Mouse (Mus musculus) myocyte (in vitro differentiated cells): ENCODE results near the gene Ago3. TPM values are rescaled to one million over a fixed set of nuclear protein-coding genes. Genes with fewer than 3 reads are reported as not detected.

Source experiments
- H3K27me3 ChIP-seq: one replicate; pipeline ENCODE4 v1.6.1; 2011; ENCODE audit not compliant: control insufficient read depth, insufficient read depth, insufficient read length
- H3K36me3 ChIP-seq: one replicate; pipeline ENCODE4 v1.6.1; 2011; ENCODE audit not compliant: control insufficient read depth, insufficient read depth
- H3K4me2 ChIP-seq: one replicate; pipeline ENCODE4 v1.6.1; 2011; ENCODE audit warnings: low read depth, control low read depth
- H3K4me3 ChIP-seq: one replicate; pipeline ENCODE4 v1.5.1; 2011; ENCODE audit warnings: mild to moderate bottlenecking, control low read depth, moderate library complexity
- H3K79me2 ChIP-seq: one replicate; pipeline ENCODE4 v1.6.1; 2011; ENCODE audit not compliant: control insufficient read depth, insufficient read depth
- H3ac ChIP-seq: one replicate; pipeline ENCODE4 v1.6.1; 2011; ENCODE audit not compliant: control insufficient read depth, insufficient read length
- CEBPB ChIP-seq: IDR thresholded peaks from 2 replicates; pipeline ENCODE4 v1.6.1; 2011; ENCODE audit warnings: mild to moderate bottlenecking, moderate library complexity; ENCODE audit not compliant: poor library complexity, insufficient read depth, severe bottlenecking
- E2F4 ChIP-seq: IDR thresholded peaks from one replicate; pipeline ENCODE4 v1.6.1; 2011; ENCODE audit warnings: mild to moderate bottlenecking, control low read depth, moderate library complexity; ENCODE audit not compliant: insufficient read depth
- MAX ChIP-seq: IDR thresholded peaks from one replicate; pipeline ENCODE4 v1.6.1; 2011; ENCODE audit warnings: low read depth, mild to moderate bottlenecking, control low read depth
- MYOD1 ChIP-seq, 3 experiments: IDR thresholded peaks; one replicate each; pipeline ENCODE4 v1.6.1; 2011; ENCODE audit warnings: control low read depth in 2 of 3, low read depth in 2 of 3, mild to moderate bottlenecking in 2 of 3, moderate library complexity in 1 of 3; ENCODE audit not compliant: insufficient read length in 2 of 3, control insufficient read depth in 1 of 3
- MYOG ChIP-seq, 3 experiments: IDR thresholded peaks; one replicate each; pipeline ENCODE4 v1.6.1; 2011; ENCODE audit warnings: control low read depth in 2 of 3, low read depth in 2 of 3, mild to moderate bottlenecking in 2 of 3; ENCODE audit not compliant: insufficient read length in 2 of 3, control insufficient read depth in 1 of 3, insufficient read depth in 1 of 3
- POLR2A ChIP-seq: IDR thresholded peaks from one replicate; pipeline ENCODE4 v1.6.1; 2011; ENCODE audit warnings: low read depth, mild to moderate bottlenecking, control low read depth, moderate library complexity; ENCODE audit not compliant: insufficient read length
- POLR2AphosphoS2 ChIP-seq: IDR thresholded peaks from one replicate; pipeline ENCODE4 v1.6.1; 2011; ENCODE audit warnings: low read depth, control low read depth; ENCODE audit not compliant: insufficient read length
- REST ChIP-seq: IDR thresholded peaks from one replicate; pipeline ENCODE4 v1.6.1; 2011; ENCODE audit warnings: mild to moderate bottlenecking, control low read depth, moderate library complexity; ENCODE audit not compliant: insufficient read depth, insufficient read length
- SRF ChIP-seq: IDR thresholded peaks from one replicate; pipeline ENCODE4 v1.6.1; 2011; ENCODE audit warnings: low read depth; ENCODE audit not compliant: control insufficient read depth, insufficient read length
- TCF12 ChIP-seq: IDR thresholded peaks from one replicate; pipeline ENCODE4 v1.6.1; 2011; ENCODE audit warnings: mild to moderate bottlenecking, control low read depth; ENCODE audit not compliant: poor library complexity, insufficient read depth, severe bottlenecking
- TCF3 ChIP-seq: IDR thresholded peaks from one replicate; pipeline ENCODE4 v1.6.1; 2011; ENCODE audit warnings: low read depth, control low read depth; ENCODE audit not compliant: insufficient read length
- USF1 ChIP-seq: IDR thresholded peaks from one replicate; pipeline ENCODE4 v1.6.1; 2011; ENCODE audit warnings: low read depth, mild to moderate bottlenecking, control low read depth, moderate library complexity
- polyA plus RNA-seq: library from polyadenylated mRNA; unstranded; fragments of >200 nt; fragmentation: generic; extraction: Trizol; gene quantifications from one replicate; pipeline ENCODE4 v1.2.1, GENCODE M21; 2012; ENCODE audit warnings: missing spikeins

The Ago3 gene
- polyA plus RNA-seq, 1 experiment: 4.5 TPM

DNA sequence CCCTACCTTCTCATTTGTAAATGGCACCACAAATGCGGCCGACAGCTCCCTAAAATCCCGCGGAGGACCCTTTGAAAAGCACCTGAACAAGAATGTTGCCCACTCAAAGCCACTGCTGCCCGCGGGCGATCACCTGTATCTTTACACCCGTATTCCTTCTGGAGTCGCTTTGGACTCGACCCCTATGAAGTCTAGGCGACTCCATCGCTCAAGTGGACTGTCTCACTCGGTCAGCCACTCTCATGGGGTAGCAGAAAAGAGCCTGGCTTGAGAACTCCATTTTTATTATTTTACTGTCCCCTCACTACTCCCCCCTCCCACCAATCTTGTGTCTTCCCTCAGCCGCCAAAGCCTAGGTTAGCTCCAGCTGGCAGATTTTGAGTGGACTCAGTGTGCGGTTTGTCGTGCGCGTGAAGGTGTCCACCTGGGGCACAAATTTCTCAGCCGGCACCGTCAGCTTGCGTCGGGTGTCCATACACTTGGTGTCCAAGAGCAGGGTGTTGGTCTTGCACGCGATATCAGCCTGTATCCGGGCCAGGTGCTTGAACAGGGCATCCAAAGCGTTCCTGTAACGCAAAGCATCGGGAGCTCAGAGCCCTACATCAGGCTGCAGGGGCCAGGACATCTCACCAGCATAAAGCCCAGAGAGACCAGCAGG lies 107.4 kb downstream of the Ago3 start:
- TF ChIP-seq TCF3 (no peak), MYOG (IDR thresholded peaks at IDR 0.05; ENCODE audit: control insufficient read depth in 1 of 3, insufficient read depth in 1 of 3, insufficient read length in 2 of 3, low read depth in 2 of 3) (no peak), E2F4 (no peak), CEBPB (no peak), MYOD1 (IDR thresholded peaks at IDR 0.05; ENCODE audit: control insufficient read depth in 1 of 3, insufficient read length in 2 of 3, low read depth in 2 of 3) (no peak)
- H3K36me3 ChIP-seq: no peaks in the 10 kb centered on the region
- H3K79me2 ChIP-seq: peaks cover 14% of the 10 kb centered on the region
- H3K4me2 ChIP-seq: no peak overlapping the region
- H3K27me3 ChIP-seq: no peaks in the 10 kb centered on the region
- H3ac ChIP-seq: peak overlapping the region; percentile 79
- peak overlapping the region; percentile 70 for H3K4me3 ChIP-seq

DNA sequence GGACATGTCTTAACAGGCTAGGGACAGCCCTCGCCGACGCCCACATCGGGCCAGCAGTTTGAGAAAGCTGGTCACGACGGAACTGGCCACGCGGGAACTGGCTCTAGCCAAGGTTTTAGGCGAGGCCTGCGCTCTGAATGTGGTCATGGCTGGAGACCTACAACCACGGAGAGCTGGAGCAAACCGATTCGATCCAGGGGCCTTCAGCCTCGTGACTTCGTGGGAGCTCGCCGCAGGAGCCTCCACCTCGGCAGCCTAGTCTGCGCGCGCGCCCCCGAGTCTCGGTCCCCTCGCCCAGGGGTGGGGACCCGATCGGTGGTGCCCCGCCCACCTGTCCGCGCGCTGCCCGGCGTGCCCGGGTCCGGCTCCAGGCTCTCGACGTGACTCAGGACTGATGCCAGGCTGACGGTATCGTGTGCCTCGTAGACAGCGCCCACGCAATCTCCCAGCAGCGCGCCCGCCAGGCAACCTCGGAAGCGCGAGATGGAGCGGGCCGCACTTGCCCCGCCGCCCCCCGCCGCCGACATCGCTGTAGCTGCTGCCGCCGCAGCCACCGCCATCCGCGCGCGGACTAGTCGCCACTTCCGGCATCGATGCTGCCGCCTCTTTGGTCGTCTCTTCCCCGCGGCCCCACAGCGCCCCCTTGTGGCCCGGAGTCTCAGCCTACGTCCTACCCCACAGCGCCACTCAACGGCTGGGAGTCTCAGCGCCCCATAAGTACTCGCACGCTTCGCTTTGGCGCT lies 108.1 kb downstream of the Ago3 start, which contains the start of gene Adprhl2:
Gene Adprhl2 (minus strand): TSS at position 593 of the 743 bp plus-strand sequence.
- Histone ChIP-seq H3K27me3 (no peaks in the 10 kb centered on the region), H3K79me2 (peaks cover 14% of the 10 kb centered on the region), H3K36me3 (no peaks in the 10 kb centered on the region), H3K4me3 (peak within 1 kb of the TSS; percentile 70), H3ac (peak within 1 kb of the TSS; percentile 79), H3K4me2 (peak within 1 kb of the TSS; percentile 91)
- TF ChIP-seq POLR2AphosphoS2 (peak; percentile 94), TCF12 (no peak), TCF3 (no peak), USF1 (no peak), E2F4 (peak; percentile 41), POLR2A (peak; percentile 92), MAX (no peak), MYOD1 (IDR thresholded peaks at IDR 0.05; ENCODE audit: control insufficient read depth in 1 of 3, insufficient read length in 2 of 3, low read depth in 2 of 3) (peak in 1 of 3 experiments; percentile 30), CEBPB (no peak), REST (peak; percentile 33), SRF (peak; percentile 65), MYOG (IDR thresholded peaks at IDR 0.05; ENCODE audit: control insufficient read depth in 1 of 3, insufficient read depth in 1 of 3, insufficient read length in 2 of 3, low read depth in 2 of 3) (peak in 2 of 3 experiments; percentile 28 to 54)

DNA sequence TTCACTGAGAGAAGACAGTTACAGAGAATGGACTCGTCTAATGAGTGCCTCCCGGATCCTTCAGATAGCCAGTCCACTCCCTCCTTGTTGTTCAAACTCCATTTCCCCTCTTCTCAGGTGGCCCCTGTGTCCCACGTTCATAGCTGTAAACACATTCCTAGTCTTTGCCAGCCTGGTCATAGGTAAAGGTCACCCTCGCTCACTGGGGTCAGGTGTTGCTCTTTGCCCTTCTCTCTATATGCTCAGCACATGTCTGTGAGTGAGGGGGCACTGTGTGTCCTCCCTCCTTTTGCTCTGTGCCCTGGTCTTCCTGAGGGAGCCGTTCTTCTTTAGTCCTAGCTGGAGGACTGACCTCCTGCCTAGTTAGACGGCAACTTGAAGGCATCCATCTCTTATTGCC lies 109.5 kb downstream of the Ago3 start:
- no peak overlapping the region for H3K4me3 ChIP-seq
- TF ChIP-seq CEBPB (no peak), MYOD1 (IDR thresholded peaks at IDR 0.05; ENCODE audit: control insufficient read depth in 1 of 3, insufficient read length in 2 of 3, low read depth in 2 of 3) (no peak), TCF3 (no peak), MYOG (IDR thresholded peaks at IDR 0.05; ENCODE audit: control insufficient read depth in 1 of 3, insufficient read depth in 1 of 3, insufficient read length in 2 of 3, low read depth in 2 of 3) (no peak), POLR2A (no peak), TCF12 (no peak), MAX (no peak), POLR2AphosphoS2 (no peak), SRF (no peak), E2F4 (no peak), USF1 (no peak), REST (no peak)
- no peaks in the 10 kb centered on the region for H3K27me3 ChIP-seq
- H3K4me2 ChIP-seq: no peak overlapping the region
- no peaks in the 10 kb centered on the region for H3K36me3 ChIP-seq
- no peak overlapping the region for H3ac ChIP-seq
- H3K79me2 ChIP-seq: peaks cover 14% of the 10 kb centered on the region

DNA sequence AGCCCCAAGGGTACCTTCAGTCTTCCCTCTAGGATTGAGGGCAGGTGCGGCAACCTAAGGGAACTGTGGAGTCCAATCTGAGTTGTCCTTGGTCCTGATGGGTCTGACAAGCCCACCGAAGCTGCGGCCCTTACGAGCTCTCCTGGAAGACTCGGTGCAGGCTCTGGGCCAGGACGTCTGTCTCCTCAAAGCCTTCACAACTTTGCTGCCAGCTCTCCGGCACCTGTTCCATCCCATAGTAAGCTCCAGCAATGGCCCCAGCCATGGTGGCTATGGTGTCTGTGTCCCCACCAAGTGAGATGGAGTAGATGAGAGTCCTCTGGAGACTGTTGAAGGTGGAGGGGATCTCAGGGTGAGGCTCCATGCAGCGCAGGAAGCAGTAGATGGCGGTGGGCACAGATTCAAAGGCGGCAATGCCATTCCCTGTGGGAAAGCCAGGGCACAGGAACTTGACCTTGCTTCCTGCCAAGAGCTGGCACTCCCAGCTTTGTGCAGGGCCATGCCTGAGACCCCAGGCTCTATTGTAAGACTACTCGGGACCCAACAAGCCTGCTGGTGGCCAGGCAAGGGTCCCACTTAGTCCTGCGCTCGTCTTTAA lies 112.8 kb downstream of the Ago3 start:
- Histone ChIP-seq H3K4me3 (no peak overlapping the region), H3ac (no peak overlapping the region), H3K79me2 (peaks cover 14% of the 10 kb centered on the region), H3K36me3 (no peaks in the 10 kb centered on the region), H3K27me3 (no peaks in the 10 kb centered on the region), H3K4me2 (no peak overlapping the region)
- TF ChIP-seq TCF12 (no peak), SRF (no peak), REST (no peak), CEBPB (no peak), E2F4 (no peak), POLR2A (no peak), MYOG (IDR thresholded peaks at IDR 0.05; ENCODE audit: control insufficient read depth in 1 of 3, insufficient read depth in 1 of 3, insufficient read length in 2 of 3, low read depth in 2 of 3) (no peak), MYOD1 (IDR thresholded peaks at IDR 0.05; ENCODE audit: control insufficient read depth in 1 of 3, insufficient read length in 2 of 3, low read depth in 2 of 3) (no peak), USF1 (no peak), POLR2AphosphoS2 (no peak), MAX (no peak), TCF3 (no peak)
